Mouse (Mus musculus) erythroblast, embryonic 14.5 days (primary cell): Measurements from ENCODE around the gene Cilp2.

Experiments
- GATA1 ChIP-seq: IDR thresholded peaks from 2 replicates; pipeline ENCODE4 v1.6.1; 2012; ENCODE audit warnings: low read length, inconsistent platforms, mixed read lengths
- TAL1 ChIP-seq: IDR thresholded peaks from 3 replicates; pipeline ENCODE4 v1.6.1; 2012; ENCODE audit warnings: low read length, inconsistent platforms, mixed read lengths

DNA sequence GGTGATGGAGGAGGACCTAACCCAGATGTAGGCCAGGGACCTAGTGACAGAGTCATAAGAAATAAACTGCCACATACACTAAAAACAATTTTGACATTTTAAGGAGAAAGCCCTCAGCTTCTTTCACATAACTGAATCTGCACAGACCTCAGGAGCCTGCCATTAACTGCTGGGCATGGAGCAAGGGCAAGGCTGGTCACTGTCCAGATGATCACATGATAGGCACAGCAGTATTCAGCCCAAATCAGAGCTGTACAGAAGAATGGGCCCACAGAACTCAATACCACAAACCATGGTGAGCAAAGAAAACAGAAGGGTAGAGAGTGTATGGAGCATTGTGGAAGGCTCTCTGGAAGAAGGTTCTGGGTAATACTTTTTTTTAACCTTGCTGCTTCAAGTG, 39.4 kb upstream of the Cilp2 start:
- no peak for TF ChIP-seq TAL1
- no peak for TF ChIP-seq GATA1
